Mouse (Mus musculus) neural tube, embryonic 10.5 days (tissue): ENCODE data around the gene Sp7.
"Not testable (repeated sequence)": the region's sequence is repeated elsewhere in the genome, so short reads cannot be mapped to it uniquely, and the experiment has no call there.

Experiments
- DNase-seq: peaks from one replicate; pipeline ENCODE4 v3.0.0-alpha.2; 2017; ENCODE audit warnings: low spot score; ENCODE audit errors: extremely low spot score

The Sp7 gene

GRCm38 (mm10) chr15:102346444-102346843 lies 20.5 kb downstream of the Sp7 start:
- no peak for DNase-seq

DNA sequence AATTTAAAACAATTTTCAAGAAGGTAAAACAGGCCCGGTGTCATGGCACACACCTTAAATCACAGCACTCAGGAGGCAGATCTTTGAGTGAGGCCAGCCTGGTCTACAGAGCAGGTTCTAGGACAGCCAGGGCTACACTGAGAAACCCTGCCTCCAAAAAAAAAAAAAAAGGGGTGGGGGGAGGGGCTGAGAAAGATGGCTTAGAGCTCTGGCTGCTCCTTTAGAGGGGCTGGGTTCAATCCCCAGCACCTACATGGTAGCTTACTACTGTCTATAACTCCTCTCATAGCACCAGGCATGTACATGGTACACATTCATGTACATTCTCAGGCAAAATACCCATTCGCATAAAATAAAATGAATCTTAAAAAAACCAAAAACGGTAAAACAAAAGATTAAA lies 22.5 kb downstream of the Sp7 start:
- DNase-seq, result no peak

DNA sequence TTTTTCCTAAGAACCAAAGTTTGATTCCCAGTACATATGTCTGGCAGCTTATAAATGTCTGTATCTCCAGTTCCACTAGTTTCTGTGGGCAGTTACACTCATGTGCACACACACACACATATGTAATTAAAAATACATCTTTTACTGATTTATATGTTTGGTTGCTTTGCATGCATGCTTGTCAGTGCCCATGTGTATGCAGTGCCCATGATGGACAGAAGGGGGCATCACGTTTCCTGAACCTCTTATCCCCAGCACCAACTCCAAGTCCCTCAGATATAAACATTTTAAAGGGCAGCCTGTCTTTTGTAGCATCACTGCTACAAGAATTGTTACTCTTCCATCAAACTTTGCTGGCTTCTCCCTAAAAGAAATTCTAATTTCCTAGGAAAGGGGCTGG lies 25.4 kb downstream of the Sp7 start:
- DNase-seq, result no peak

DNA sequence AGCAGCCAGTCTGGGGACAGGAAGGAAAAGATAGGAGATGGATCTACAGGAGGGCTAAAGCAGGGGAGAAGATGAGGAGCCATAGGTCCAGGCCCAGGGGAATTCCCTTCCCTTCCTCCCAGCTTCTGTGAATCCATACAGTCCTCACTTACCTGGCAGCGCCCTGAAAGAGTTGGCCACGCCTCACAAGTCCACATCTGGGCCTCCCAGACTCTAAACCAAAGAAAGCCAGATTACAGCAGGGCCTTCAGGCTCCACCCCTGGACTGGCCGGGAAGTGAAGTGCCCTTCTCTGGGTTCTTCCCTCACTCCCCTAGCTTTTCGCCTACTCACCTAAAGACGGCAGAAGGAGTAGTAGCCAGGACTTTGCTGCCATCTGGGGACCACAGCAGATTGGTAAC lies 27.4 kb downstream of the Sp7 start:
- no peak for DNase-seq

DNA sequence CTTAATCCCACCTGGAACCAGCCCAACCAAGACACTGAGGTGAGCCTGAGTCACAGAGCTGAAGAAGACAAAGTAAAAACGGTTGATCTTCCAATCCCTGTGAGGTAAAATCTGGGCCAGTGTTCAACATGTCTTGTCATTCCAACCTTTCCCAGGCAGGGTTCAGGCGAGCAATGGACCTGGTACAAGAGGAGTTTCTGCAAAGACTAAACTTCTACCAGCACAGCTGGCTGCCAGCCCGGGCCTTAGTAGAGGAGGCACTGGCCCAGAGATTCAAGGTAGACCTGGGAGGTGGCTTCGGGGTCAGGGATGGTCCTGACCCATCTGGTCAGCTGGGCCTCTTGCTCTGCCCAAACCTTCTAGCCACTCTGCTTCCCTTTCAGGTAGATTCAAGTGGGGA lies 30.0 kb downstream of the Sp7 start:
- DNase-seq, result no peak

- DNase-seq, result not testable (repeated sequence)
Observed at GRCm38 (mm10) chr15:102335925-102336324, 31.1 kb downstream of the Sp7 start.

DNA sequence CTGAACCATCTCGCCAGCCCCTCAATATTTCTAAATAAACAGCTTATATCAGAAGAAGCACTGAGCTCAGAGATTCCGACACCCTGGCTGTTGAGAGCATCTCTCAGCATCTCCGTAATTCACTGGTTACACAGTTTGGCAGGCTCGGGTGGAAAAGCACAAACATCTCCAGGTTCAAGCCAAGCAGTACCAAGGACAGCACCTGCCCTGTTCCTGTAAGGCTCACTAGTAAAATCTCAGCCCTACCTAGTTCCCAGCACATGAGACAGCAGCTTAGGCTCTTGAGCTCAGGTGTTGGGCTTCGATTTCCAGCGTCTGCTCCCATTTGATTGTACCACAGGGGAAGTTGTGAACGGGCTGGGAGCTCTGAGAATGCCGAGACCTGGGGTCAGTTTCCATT lies 31.7 kb downstream of the Sp7 start:
- DNase-seq, result no peak

DNA sequence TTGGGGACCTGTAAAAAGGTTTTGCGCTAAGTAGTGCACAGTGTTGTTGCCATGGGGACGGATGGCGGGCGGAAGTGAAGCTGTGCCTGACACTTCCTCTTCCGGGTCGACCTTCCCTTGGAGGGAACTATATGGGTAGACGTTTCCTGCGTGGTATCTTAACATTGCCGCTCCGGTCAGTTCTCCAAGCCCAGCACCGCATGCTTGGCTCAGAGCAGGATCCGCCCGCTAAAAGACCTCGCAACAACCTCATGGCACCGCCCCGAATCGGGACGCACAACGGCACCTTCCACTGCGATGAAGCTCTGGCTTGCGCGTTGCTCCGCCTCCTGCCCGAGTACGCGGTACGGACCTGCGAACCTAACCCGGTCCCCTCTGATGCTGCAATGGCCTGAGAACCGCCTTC lies 35.4 kb downstream of the Sp7 start, which contains the start of gene Myg1:
TSS of gene Myg1 (plus strand) at position 100 of the 406 bp plus-strand sequence.
- peak; percentile 85 for DNase-seq

- no peak for DNase-seq
Observed at GRCm38 (mm10) chr15:102326892-102327291, 40.1 kb downstream of the Sp7 start.

GRCm38 (mm10) chr15:102326022-102326576 lies 40.9 kb downstream of the Sp7 start, which contains the start of gene Pfdn5:
TSS of gene Pfdn5 (plus strand) at chr15:102326116.
- peak; percentile 80 for DNase-seq

GRCm38 (mm10) chr15:102324654-102325473 lies 42.1 kb downstream of the Sp7 start:
- DNase-seq, result no peak

DNA sequence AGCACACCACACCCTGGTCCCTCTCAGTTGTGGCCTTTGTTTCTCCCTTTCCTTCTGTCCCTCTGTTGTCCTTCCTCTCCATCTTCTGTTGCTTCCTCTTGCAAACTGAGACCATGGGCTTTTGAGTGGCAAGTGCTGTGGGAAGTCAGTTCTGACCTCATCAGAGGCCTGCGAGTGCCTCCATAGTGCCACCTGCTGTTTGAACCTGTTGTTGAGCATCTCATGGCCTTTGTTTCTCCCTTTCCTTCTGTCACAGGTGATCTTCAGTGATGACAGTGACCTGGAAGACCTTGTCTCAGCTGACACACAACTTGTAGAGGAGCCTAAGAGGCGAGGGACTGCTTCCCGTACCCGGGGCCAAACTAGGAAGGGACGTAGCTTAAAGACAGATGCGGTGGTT lies 50.7 kb downstream of the Sp7 start:
- DNase-seq, result no peak

DNA sequence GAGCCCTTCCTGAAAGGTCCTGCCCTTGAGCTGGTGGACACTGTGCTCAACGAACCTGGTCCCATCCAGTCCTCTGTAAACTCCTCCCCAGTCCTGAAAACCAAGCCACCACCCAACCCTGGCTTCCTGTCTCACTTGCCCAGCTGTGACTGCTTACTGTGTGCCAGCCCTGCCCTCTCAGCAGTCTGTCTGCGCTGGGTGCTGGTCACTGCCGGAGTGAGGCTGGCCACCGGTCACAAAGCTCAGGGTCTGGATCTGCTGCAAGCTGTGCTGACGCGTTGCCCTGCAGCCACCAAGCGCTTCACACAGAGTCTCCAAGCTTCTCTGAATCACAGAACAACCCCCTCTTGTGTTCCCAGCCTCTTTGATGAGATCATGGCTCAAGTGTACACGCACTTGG lies 51.7 kb downstream of the Sp7 start:
- DNase-seq, result no peak

DNA sequence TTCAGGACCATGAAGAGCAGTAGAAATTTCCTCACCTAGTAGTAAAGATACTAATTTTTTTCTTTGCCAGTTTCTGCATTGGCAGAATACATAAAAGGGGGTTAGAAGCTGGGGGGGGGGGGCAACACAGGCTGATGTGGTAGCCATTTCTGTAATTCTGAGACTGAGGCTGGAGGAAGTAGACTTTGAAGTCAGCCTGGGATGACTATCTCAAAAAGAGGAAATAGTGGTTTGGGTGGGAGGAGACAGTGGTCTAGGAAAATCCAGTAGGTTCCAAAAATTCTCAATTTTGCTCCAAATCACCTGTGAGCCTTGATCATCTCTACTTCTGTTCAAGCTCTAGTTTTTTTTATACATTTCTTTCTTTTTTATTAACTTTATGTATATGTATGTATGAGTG lies 55.5 kb downstream of the Sp7 start:
- no peak for DNase-seq

- no peak for DNase-seq
Observed at GRCm38 (mm10) chr15:102310074-102310845, 56.7 kb downstream of the Sp7 start.

DNA sequence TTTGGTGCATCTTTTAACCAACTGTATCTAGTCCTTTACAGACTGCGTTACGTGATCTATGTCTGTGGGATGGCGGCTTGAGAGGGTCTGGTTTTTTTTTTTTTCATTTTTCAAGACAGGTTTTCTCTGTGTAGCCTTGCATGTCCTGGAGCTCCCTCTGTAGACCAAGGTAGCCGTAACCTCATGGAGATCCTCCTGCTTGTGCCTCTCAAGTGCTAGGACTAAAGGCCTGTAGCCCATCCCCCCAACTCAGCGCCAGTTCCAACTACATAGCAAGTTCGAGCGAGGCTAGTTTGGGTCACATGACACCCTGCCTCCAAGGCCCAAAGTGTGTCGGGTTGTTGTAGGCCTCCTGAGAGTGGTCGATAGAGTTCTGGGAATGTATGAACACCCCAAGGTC lies 58.3 kb downstream of the Sp7 start:
- DNase-seq, result no peak
